Mouse (Mus musculus): ENCODE measurements around the gene Frmpd1. TPM values are rescaled to one million over a fixed set of nuclear protein-coding genes. Genes with fewer than 3 reads are reported as not detected.

Gene Frmpd1
- polyA plus RNA-seq, 1 experiment: not detected

DNA sequence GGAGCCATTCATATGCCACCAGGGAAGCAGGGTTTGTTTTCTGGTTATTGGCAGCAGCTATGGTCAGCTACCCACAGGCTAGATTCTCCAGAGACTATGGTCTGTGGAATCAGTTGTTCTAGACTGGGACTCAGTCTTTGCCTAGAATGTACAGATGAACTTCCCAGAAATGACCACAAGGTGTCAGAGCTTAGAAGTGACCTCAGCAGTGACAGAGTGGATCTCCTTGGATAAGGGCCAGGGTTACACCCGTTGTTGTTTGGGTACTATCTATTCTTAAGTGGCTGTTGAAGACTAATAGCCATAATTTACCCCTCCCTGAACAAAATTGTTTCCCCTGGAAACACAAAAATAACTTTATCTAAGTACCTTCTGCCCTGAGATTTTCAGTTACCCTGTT is 21.0 kb upstream of the Frmpd1 start:
- WGBS: 3% methylated on average over 1 of the region's 1 CpGs
- TF ChIP-seq CTCF (IDR thresholded peaks at IDR 0.05; ENCODE audit: control insufficient read depth, insufficient read depth, low read length) (no peak), POLR2A (IDR thresholded peaks at IDR 0.05; ENCODE audit: borderline replicate concordance, control insufficient read depth, low read depth, low read length) (no peak)

GRCm38 (mm10) chr4:45165477-45165876 is 19.2 kb upstream of the Frmpd1 start:
- WGBS: 74% methylated on average over 1 of the region's 1 CpGs
- Histone ChIP-seq H3K4me1 (ENCODE audit: control insufficient read depth, insufficient read depth, low read length) (no peaks in the 10 kb centered on the region), H3K27ac (ENCODE audit: control insufficient read depth, insufficient read depth, low read depth, low read length, poor library complexity) (no peak overlapping the region), H3K4me3 (replicated peaks; ENCODE audit: control insufficient read depth, low read depth, low read length) (no peak overlapping the region)
- TF ChIP-seq CTCF (IDR thresholded peaks at IDR 0.05; ENCODE audit: control insufficient read depth, insufficient read depth, low read length) (no peak), POLR2A (IDR thresholded peaks at IDR 0.05; ENCODE audit: borderline replicate concordance, control insufficient read depth, low read depth, low read length) (no peak)

More for the DNA sequence above, 21.0 kb upstream of the Frmpd1 start:
- Histone ChIP-seq H3K27ac (ENCODE audit: control insufficient read depth, insufficient read depth, low read depth, low read length, poor library complexity) (no peak overlapping the region), H3K4me3 (replicated peaks; ENCODE audit: control insufficient read depth, low read depth, low read length) (no peak overlapping the region), H3K4me1 (ENCODE audit: control insufficient read depth, insufficient read depth, low read length) (no peaks in the 10 kb centered on the region)

DNA sequence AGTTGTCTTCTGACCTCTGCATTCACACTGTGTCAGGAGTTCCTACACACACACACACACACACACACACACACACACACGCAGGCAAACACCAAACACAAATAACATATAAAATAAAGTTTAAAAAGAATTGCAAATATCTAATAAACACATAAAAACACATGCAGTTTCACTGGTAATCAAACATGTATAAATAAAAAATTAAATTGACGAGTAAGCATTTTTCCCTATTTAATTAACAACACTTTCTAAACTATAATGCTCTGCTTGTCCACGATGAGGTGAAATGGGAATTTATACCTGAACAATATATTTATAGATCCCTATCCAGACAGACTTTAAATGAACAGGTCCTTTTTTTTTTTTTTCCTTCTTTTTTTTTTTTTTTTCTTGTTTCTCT is 18.7 kb upstream of the Frmpd1 start:
- WGBS: 75% methylated on average over 3 of the region's 3 CpGs
- no peak for TF ChIP-seq POLR2A (IDR thresholded peaks at IDR 0.05; ENCODE audit: borderline replicate concordance, control insufficient read depth, low read depth, low read length)
- TF ChIP-seq CTCF (IDR thresholded peaks at IDR 0.05; ENCODE audit: control insufficient read depth, insufficient read depth, low read length): no peak
- no peak overlapping the region for H3K27ac ChIP-seq (ENCODE audit: control insufficient read depth, insufficient read depth, low read depth, low read length, poor library complexity)
- H3K4me3 ChIP-seq (replicated peaks; ENCODE audit: control insufficient read depth, low read depth, low read length): no peak overlapping the region
- no peaks in the 10 kb centered on the region for H3K4me1 ChIP-seq (ENCODE audit: control insufficient read depth, insufficient read depth, low read length)

DNA sequence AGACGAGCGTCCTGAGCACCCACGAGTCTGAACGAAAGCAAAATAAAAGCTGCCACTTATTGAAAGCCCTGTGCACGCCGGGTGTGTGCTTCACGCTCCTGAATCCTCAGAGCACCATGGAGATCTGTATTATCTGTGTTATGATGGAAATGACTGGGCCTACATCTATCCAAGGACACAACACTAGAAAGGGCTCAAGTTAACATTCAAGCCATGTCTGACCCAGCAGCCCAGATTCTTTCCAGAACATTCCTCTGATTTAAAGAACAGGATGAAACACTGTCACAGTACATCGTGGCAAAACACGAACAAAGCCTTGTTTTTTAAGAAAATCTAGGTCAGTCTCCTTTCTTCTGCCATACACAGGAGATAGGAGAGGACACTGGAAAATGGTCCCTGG is 13.3 kb upstream of the Frmpd1 start:
- Histone ChIP-seq H3K4me1 (ENCODE audit: control insufficient read depth, insufficient read depth, low read length) (no peaks in the 10 kb centered on the region), H3K4me3 (replicated peaks; ENCODE audit: control insufficient read depth, low read depth, low read length) (no peak overlapping the region), H3K27ac (ENCODE audit: control insufficient read depth, insufficient read depth, low read depth, low read length, poor library complexity) (no peak overlapping the region)
- WGBS: 81% methylated on average over 9 of the region's 9 CpGs
- TF ChIP-seq CTCF (IDR thresholded peaks at IDR 0.05; ENCODE audit: control insufficient read depth, insufficient read depth, low read length) (no peak), POLR2A (IDR thresholded peaks at IDR 0.05; ENCODE audit: borderline replicate concordance, control insufficient read depth, low read depth, low read length) (no peak)

DNA sequence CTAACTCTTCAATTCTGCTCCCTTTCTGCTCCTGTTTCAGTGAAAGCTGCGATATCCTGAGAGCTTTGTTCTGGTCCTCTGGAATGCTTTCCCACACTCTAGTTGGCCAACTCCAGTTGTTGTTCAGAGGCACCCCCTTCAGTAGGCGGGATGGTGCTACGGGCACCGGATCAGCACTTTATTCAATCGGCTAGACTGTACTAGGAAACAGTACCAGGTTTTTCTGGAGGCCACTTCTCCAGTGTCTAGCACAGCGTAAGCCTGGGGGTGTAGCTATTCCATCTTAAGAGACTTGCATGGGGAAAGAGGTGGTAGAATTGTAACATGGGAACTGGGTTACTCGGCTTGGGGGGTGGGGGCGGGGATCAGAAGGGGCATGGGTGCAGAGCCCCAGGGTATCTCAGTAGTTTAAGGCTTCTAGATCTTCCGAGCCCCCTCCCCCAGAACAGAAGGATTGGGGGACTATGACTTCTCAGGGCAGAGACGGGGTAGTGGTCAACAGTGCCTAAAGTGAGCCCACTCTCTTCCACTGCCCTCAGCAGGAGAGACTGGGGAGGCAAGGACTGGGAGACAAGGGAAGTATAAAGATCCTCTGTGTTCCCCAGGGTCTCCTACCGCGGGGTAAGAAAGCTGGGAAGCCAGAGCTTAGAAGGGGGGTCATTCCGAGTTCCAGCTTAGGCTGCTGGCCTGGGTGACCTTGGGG is 706 bp upstream of the Frmpd1 start:
- no peak overlapping the region for H3K27ac ChIP-seq (ENCODE audit: control insufficient read depth, insufficient read depth, low read depth, low read length, poor library complexity)
- no peak overlapping the region for H3K4me3 ChIP-seq (replicated peaks; ENCODE audit: control insufficient read depth, low read depth, low read length)
- H3K4me1 ChIP-seq (ENCODE audit: control insufficient read depth, insufficient read depth, low read length): no peaks in the 10 kb centered on the region
- WGBS: 39% methylated on average over 13 of the region's 13 CpGs
- TF ChIP-seq CTCF (IDR thresholded peaks at IDR 0.05; ENCODE audit: control insufficient read depth, insufficient read depth, low read length): no peak
- no peak for TF ChIP-seq POLR2A (IDR thresholded peaks at IDR 0.05; ENCODE audit: borderline replicate concordance, control insufficient read depth, low read depth, low read length)

DNA sequence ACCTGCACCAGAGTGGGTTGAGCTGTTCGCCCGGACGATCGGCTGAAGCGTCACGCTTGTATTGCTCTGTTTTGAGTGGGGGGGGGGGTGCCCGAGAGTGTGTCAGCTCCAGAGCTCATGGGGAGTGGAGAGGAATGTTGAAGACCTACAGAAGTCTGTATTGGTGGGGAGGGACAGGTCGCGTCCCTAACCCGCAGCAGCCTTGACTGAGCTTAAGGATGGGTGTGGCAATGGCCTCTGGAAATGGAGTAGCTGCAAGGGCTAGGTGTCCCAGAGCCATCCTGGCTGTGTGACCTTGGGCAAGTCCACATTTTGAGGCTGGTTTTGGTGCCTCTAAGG is 625 bp downstream of the Frmpd1 start:
- Histone ChIP-seq H3K4me1 (ENCODE audit: control insufficient read depth, insufficient read depth, low read length) (no peaks in the 10 kb centered on the region), H3K4me3 (replicated peaks; ENCODE audit: control insufficient read depth, low read depth, low read length) (no peak overlapping the region), H3K27ac (ENCODE audit: control insufficient read depth, insufficient read depth, low read depth, low read length, poor library complexity) (no peak overlapping the region)
- TF ChIP-seq CTCF (IDR thresholded peaks at IDR 0.05; ENCODE audit: control insufficient read depth, insufficient read depth, low read length): no peak
- WGBS: 6% methylated on average over 10 of the region's 10 CpGs

DNA sequence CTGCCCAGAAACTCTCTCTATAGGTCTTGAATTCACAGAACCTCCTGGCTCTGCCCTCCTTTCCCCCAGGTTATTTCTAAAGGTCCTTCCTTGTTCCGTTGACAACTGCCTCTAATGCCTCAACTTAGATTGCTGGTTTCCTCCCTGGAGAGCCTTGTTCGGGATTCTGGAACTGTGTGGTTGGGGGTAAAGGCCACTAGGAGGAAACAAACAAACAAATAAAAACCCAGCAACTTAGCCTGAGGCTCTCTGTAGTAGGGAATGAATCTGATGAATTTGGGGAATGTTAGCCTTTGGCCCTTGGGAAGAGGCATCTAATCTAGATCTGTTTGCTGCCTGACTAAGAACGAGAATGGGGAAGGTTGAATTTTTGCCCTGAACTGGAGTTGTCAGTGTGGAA is 13.6 kb downstream of the Frmpd1 start:
- TF ChIP-seq POLR2A (IDR thresholded peaks at IDR 0.05; ENCODE audit: borderline replicate concordance, control insufficient read depth, low read depth, low read length): no peak
- no peak for TF ChIP-seq CTCF (IDR thresholded peaks at IDR 0.05; ENCODE audit: control insufficient read depth, insufficient read depth, low read length)
- H3K4me3 ChIP-seq (replicated peaks; ENCODE audit: control insufficient read depth, low read depth, low read length): no peak overlapping the region
- H3K27ac ChIP-seq (ENCODE audit: control insufficient read depth, insufficient read depth, low read depth, low read length, poor library complexity): no peak overlapping the region
- WGBS: 57% methylated on average over 3 of the region's 3 CpGs
- H3K4me1 ChIP-seq (ENCODE audit: control insufficient read depth, insufficient read depth, low read length): no peaks in the 10 kb centered on the region

DNA sequence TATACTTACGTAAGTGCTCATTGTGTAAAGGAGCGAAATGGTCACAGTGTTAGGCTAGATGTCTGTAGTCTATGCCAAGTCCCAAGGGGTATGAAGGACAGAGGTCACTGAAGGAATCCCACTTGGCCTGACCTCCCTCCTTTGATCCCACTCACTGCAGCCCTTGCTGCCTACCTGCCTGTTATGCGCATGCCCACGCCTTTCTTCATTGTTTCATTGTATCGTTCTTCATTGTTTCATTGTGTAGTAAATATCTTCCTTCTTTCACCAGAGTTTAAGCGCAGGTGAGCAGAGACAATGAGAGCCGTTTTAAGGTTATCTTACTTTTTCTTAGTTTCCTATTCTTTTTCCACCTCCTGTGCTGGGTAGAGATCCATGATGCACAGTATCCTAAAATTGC is 18.6 kb downstream of the Frmpd1 start:
- H3K4me1 ChIP-seq (ENCODE audit: control insufficient read depth, insufficient read depth, low read length): no peaks in the 10 kb centered on the region
- 83% methylated on average over 7 of the region's 7 CpGs for WGBS
- no peak overlapping the region for H3K4me3 ChIP-seq (replicated peaks; ENCODE audit: control insufficient read depth, low read depth, low read length)
- TF ChIP-seq CTCF (IDR thresholded peaks at IDR 0.05; ENCODE audit: control insufficient read depth, insufficient read depth, low read length) (no peak), POLR2A (IDR thresholded peaks at IDR 0.05; ENCODE audit: borderline replicate concordance, control insufficient read depth, low read depth, low read length) (no peak)
- no peak overlapping the region for H3K27ac ChIP-seq (ENCODE audit: control insufficient read depth, insufficient read depth, low read depth, low read length, poor library complexity)

DNA sequence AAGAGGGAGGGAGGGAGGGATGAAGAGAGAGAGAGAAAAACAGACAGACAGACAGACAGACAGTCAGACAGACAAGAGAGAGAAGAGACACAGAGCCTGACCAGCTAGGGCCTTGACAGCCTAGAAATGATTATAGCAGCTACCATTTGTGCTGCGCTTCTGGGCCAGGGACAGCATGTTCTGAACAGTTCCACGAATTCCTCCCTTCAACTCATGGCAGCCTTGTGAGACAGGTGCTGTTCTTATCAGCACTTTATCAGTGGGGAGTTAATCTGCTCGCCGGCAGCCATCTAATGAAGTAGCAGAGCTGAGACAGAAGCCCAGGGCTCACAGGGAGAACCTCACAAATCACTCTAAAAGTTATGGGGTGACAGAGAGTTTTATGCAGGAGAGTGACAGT is 22.8 kb downstream of the Frmpd1 start:
- TF ChIP-seq POLR2A (IDR thresholded peaks at IDR 0.05; ENCODE audit: borderline replicate concordance, control insufficient read depth, low read depth, low read length) (no peak), CTCF (IDR thresholded peaks at IDR 0.05; ENCODE audit: control insufficient read depth, insufficient read depth, low read length) (no peak)
- Histone ChIP-seq H3K4me3 (replicated peaks; ENCODE audit: control insufficient read depth, low read depth, low read length) (no peak overlapping the region), H3K4me1 (ENCODE audit: control insufficient read depth, insufficient read depth, low read length) (no peaks in the 10 kb centered on the region), H3K27ac (ENCODE audit: control insufficient read depth, insufficient read depth, low read depth, low read length, poor library complexity) (no peak overlapping the region)
- 50% methylated on average over 4 of the region's 4 CpGs for WGBS
